Mouse (Mus musculus): ENCODE measurements around the gene Plcg2. TPM values are rescaled to one million over a fixed set of nuclear protein-coding genes. Genes with fewer than 3 reads are reported as not detected.

Gene Plcg2
- total and polyA plus RNA-seq, 2 experiments from 2014 or later, result 1.1 to 1.8 TPM

- no peaks in the 10 kb centered on the region for H3K36me3 ChIP-seq (ENCODE audit: insufficient read depth)
- WGBS, result 82% methylated on average over 9 of the region's 9 CpGs
- no peak overlapping the region for H3K27ac ChIP-seq (ENCODE audit: low read depth, low read length)
- no peak overlapping the region for H3K4me3 ChIP-seq (ENCODE audit: low read depth, low read length)
- DNase-seq (no peak), ATAC-seq (no peak)
- no peaks in the 10 kb centered on the region for H3K27me3 ChIP-seq (ENCODE audit: insufficient read depth, low read length)
- no peaks in the 10 kb centered on the region for H3K4me1 ChIP-seq (ENCODE audit: insufficient read depth)
- H3K4me2 ChIP-seq (ENCODE audit: low read depth), result no peak overlapping the region
- no peak overlapping the region for H3K9ac ChIP-seq
- no peaks in the 10 kb centered on the region for H3K9me3 ChIP-seq (ENCODE audit: low read length)
- no peak for TF ChIP-seq CTCF (IDR thresholded peaks at IDR 0.05; ENCODE audit: low read depth)
These were observed 19.8 kb downstream of the Plcg2 start for GRCm38 (mm10) chr8:117517861-117518260.

- no peak overlapping the region for H3K27ac ChIP-seq (ENCODE audit: low read depth, low read length)
- H3K36me3 ChIP-seq (ENCODE audit: insufficient read depth), result no peaks in the 10 kb centered on the region
- no peak for TF ChIP-seq CTCF (IDR thresholded peaks at IDR 0.05; ENCODE audit: low read depth)
- ATAC-seq (no peak), DNase-seq (no peak)
- H3K9me3 ChIP-seq (ENCODE audit: low read length), result no peaks in the 10 kb centered on the region
- H3K9ac ChIP-seq, result no peak overlapping the region
- WGBS, result 81% methylated on average over 4 of the region's 4 CpGs
- H3K4me2 ChIP-seq (ENCODE audit: low read depth), result no peak overlapping the region
- no peak overlapping the region for H3K4me3 ChIP-seq (ENCODE audit: low read depth, low read length)
- H3K27me3 ChIP-seq (ENCODE audit: insufficient read depth, low read length), result no peaks in the 10 kb centered on the region
- no peaks in the 10 kb centered on the region for H3K4me1 ChIP-seq (ENCODE audit: insufficient read depth)
These were observed 20.8 kb downstream of the Plcg2 start for GRCm38 (mm10) chr8:117518873-117519272.

DNA sequence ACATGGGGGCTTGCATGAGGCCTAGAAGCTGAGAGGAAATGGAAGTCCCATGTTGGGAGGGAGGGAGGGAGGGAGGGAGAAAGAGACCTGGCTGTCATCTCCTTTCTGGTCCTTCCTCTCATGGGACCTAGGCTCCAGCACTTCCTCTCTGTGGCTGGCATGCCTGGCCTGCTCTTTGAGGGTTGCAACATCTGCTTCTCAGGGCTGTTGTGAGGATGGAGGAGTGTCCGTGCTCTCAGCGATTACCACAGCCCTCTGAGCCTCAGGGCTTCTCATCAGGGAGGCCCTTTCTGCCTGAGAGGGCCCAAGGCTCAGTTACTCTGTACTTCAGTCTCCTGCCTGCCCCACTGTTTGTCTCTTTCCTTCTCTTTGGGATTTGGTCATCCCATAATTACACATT lies 28.1 kb downstream of the Plcg2 start:
- Histone ChIP-seq H3K4me2 (ENCODE audit: low read depth) (no peak overlapping the region), H3K36me3 (ENCODE audit: insufficient read depth) (no peaks in the 10 kb centered on the region), H3K27me3 (ENCODE audit: insufficient read depth, low read length) (no peaks in the 10 kb centered on the region), H3K4me1 (ENCODE audit: insufficient read depth) (no peaks in the 10 kb centered on the region), H3K9ac (no peak overlapping the region), H3K9me3 (ENCODE audit: low read length) (no peaks in the 10 kb centered on the region), H3K27ac (ENCODE audit: low read depth, low read length) (no peak overlapping the region), H3K4me3 (ENCODE audit: low read depth, low read length) (no peak overlapping the region)
- TF ChIP-seq CTCF (IDR thresholded peaks at IDR 0.05; ENCODE audit: low read depth), result no peak
- DNase-seq (no peak), ATAC-seq (no peak)
- 45% methylated on average over 2 of the region's 2 CpGs for WGBS

GRCm38 (mm10) chr8:117527983-117528382 lies 29.9 kb downstream of the Plcg2 start:
- Histone ChIP-seq H3K4me2 (ENCODE audit: low read depth) (no peak overlapping the region), H3K9ac (no peak overlapping the region), H3K9me3 (ENCODE audit: low read length) (no peaks in the 10 kb centered on the region), H3K27ac (ENCODE audit: low read depth, low read length) (no peak overlapping the region), H3K4me3 (ENCODE audit: low read depth, low read length) (no peak overlapping the region), H3K27me3 (ENCODE audit: insufficient read depth, low read length) (no peaks in the 10 kb centered on the region), H3K4me1 (ENCODE audit: insufficient read depth) (no peaks in the 10 kb centered on the region), H3K36me3 (ENCODE audit: insufficient read depth) (no peaks in the 10 kb centered on the region)
- WGBS, result 75% methylated on average over 5 of the region's 5 CpGs
- no peak for ATAC-seq
- TF ChIP-seq CTCF (IDR thresholded peaks at IDR 0.05; ENCODE audit: low read depth), result no peak
- no peak for DNase-seq

DNA sequence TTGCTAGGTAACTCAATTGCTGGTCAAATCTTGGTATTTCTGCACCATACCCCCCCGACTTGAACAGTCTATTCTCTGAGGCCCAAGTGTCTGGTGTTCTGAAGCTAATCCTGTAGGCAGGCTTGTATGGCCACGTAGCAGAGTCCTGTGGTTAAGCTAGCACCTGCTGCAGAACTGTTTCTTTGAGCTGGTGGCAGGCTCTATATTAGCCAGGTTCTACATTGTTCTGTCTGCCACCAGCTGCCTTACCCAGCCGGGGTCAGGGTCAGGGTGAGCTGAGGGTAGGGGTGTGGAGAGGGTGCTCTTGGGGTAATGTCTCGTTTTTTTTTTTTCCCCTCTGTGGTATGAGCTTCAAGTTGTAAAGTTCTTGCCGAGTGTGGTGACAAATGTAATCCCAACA lies 31.1 kb downstream of the Plcg2 start:
- Histone ChIP-seq H3K4me3 (ENCODE audit: low read depth, low read length) (no peak overlapping the region), H3K4me1 (ENCODE audit: insufficient read depth) (no peaks in the 10 kb centered on the region), H3K4me2 (ENCODE audit: low read depth) (no peak overlapping the region), H3K36me3 (ENCODE audit: insufficient read depth) (no peaks in the 10 kb centered on the region), H3K9ac (no peak overlapping the region), H3K27me3 (ENCODE audit: insufficient read depth, low read length) (no peaks in the 10 kb centered on the region), H3K27ac (ENCODE audit: low read depth, low read length) (no peak overlapping the region), H3K9me3 (ENCODE audit: low read length) (no peaks in the 10 kb centered on the region)
- WGBS, result 66% methylated on average over 5 of the region's 5 CpGs
- no peak for DNase-seq
- no peak for ATAC-seq
- no peak for TF ChIP-seq CTCF (IDR thresholded peaks at IDR 0.05; ENCODE audit: low read depth)

- Histone ChIP-seq H3K27ac (ENCODE audit: low read depth, low read length) (no peak overlapping the region), H3K4me1 (ENCODE audit: insufficient read depth) (no peaks in the 10 kb centered on the region), H3K4me3 (ENCODE audit: low read depth, low read length) (no peak overlapping the region), H3K36me3 (ENCODE audit: insufficient read depth) (no peaks in the 10 kb centered on the region), H3K9me3 (ENCODE audit: low read length) (no peaks in the 10 kb centered on the region), H3K9ac (no peak overlapping the region), H3K27me3 (ENCODE audit: insufficient read depth, low read length) (no peaks in the 10 kb centered on the region), H3K4me2 (ENCODE audit: low read depth) (no peak overlapping the region)
- no peak for TF ChIP-seq CTCF (IDR thresholded peaks at IDR 0.05; ENCODE audit: low read depth)
- WGBS, result 90% methylated on average over 15 of the region's 15 CpGs
- DNase-seq, result no peak
- ATAC-seq, result no peak
These were observed 34.4 kb downstream of the Plcg2 start for GRCm38 (mm10) chr8:117532381-117532972.

GRCm38 (mm10) chr8:117536862-117537261 lies 38.8 kb downstream of the Plcg2 start:
- H3K36me3 ChIP-seq (ENCODE audit: insufficient read depth), result no peaks in the 10 kb centered on the region
- 81% methylated on average over 5 of the region's 6 CpGs for WGBS
- no peak for ATAC-seq

More at GRCm38 (mm10) chr8:117536862-117537261, 38.8 kb downstream of the Plcg2 start:
- Histone ChIP-seq H3K4me3 (ENCODE audit: low read depth, low read length) (no peak overlapping the region), H3K9me3 (ENCODE audit: low read length) (no peaks in the 10 kb centered on the region), H3K27ac (ENCODE audit: low read depth, low read length) (no peak overlapping the region), H3K9ac (no peak overlapping the region), H3K4me2 (ENCODE audit: low read depth) (no peak overlapping the region), H3K4me1 (ENCODE audit: insufficient read depth) (no peaks in the 10 kb centered on the region), H3K27me3 (ENCODE audit: insufficient read depth, low read length) (no peaks in the 10 kb centered on the region)
- DNase-seq, result no peak
- TF ChIP-seq CTCF (IDR thresholded peaks at IDR 0.05; ENCODE audit: low read depth), result no peak

Data from forebrain, postnatal 0 days (tissue).